Mouse (Mus musculus): ENCODE data around the gene Rnf141. TPM values are rescaled to one million over a fixed set of nuclear protein-coding genes. Genes with fewer than 3 reads are reported as not detected.

Gene Rnf141
- polyA plus RNA-seq (2016; fragmentation: Nextera tagmentation; extraction: Ambion mirVana), result 21.5 and 22.3 TPM in 2 replicates

DNA sequence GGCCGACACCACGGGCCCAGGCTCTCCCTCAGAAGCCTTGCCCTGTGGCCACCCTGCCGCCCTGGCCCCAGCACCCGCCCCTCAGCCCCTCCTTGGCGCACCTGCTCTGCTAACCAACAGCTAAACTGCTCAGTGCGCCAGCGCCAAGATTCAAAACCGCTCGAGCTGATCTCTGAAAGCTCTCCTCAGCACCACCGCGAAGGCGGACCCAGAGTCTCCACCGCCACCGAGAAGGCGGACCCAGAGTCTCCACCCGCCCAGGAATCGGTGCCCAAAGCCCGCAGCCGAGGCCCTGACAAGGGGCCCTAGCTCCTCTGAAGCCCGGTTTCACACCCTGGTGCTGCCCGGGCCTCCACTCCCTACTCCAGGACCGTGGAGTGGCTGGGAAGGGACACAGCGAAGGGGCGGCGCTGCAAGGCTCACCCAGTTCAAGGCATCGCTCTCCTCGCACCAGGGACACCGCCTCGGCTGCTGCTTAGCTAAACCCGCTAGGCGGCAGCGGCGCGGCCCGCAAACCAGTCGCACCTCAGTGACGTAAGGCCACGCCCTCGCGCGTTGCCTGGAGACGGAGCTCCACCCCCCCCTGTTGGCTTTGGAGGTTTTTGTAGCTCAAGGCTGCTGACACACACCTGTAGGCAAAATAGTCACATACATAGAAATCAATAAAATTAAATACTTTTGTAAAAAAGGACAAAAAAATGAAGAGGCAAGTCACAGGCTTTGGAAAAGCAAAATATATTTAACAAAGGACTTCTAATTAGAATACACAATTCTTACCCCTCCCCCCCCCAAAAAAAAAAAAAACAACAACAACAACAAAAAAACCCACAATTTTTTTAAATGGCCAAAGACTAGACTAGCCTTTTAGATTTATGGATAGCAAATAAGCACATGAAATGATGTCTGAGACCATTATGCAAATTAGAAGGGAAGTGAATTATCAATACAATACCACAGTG lies at the start of gene Rnf141:
Gene Rnf141, minus strand, starts transcription at position 542 of the 959 bp plus-strand sequence.
- H3K27ac ChIP-seq (replicated peaks), result peak within 1 kb of the TSS; percentile 92
- peak within 1 kb of the TSS; percentile 92 for H3K4me3 ChIP-seq
- no peaks in the 10 kb centered on the region for H3K36me3 ChIP-seq (replicated peaks)
- H3K4me1 ChIP-seq, result peaks cover 9% of the 10 kb centered on the region
- DNase-seq (ENCODE audit: low spot score), result peak; percentile 94
- H3K27me3 ChIP-seq (replicated peaks; ENCODE audit: low read depth, poor library complexity, severe bottlenecking), result no peaks in the 10 kb centered on the region
- under 1% methylated on average over 42 of the region's 42 CpGs for WGBS
- no peaks in the 10 kb centered on the region for H3K9me3 ChIP-seq

DNA sequence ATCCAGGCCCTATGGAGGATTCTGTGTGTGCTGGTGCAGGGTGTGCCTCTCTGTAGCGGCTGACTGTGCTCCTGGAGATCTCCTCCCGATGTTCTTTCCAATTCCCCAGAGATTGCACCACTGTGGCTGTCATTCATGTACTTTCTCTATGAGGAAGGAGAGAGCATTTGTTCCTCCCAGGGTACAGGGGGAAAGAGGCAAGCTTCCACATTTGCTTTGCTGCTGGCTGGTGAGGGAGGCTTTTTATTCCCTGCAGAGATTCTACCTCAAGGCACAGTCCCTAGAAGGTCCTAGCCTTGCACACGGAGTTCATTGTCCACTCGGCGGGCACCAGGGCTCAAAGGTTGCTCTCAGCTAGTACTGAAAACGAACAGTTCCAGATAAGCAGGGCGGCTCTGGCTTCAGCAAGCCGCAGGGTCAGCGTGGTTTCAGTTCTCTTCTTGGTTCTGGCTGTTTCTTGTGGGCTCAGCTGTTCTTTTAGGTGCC lies 47.3 kb upstream of the Rnf141 start:
- H3K4me3 ChIP-seq, result no peak overlapping the region
- H3K9me3 ChIP-seq, result no peaks in the 10 kb centered on the region
- no peaks in the 10 kb centered on the region for H3K4me1 ChIP-seq
- 70% methylated on average over 9 of the region's 9 CpGs for WGBS
- H3K27ac ChIP-seq (replicated peaks), result no peak overlapping the region
- no peaks in the 10 kb centered on the region for H3K27me3 ChIP-seq (replicated peaks; ENCODE audit: low read depth, poor library complexity, severe bottlenecking)
- H3K36me3 ChIP-seq (replicated peaks), result no peaks in the 10 kb centered on the region
- DNase-seq (ENCODE audit: low spot score), result no peak

DNA sequence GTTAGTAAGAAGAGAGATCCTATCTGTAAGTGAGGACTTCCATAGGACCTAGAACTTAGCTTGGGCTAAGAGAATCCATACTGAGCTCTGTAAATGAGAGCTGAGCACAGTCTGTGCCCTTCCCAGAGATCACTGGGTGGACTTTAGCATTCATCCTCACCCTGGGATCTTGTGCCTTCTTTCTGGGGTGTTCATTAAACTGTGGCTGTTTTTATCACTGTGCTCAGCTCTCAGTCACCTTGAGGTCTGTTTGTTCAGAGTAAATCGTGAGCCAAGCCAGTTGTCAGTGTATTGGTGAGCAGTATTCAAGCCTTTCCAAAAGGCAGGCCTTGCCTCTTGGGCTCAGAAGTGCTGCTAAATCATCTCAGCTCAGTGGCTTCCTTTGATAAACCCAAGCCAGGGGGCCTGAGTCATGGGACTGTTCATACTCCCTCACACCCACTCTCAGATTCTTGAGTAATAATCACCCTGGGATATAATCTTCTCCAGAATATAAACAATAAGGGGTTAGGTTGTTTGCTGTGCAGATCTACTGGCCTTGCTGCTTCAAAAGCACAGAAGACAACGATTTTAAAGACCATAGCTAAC lies 37.6 kb upstream of the Rnf141 start:
- Histone ChIP-seq H3K9me3 (no peaks in the 10 kb centered on the region), H3K36me3 (replicated peaks) (no peaks in the 10 kb centered on the region), H3K27me3 (replicated peaks; ENCODE audit: low read depth, poor library complexity, severe bottlenecking) (no peaks in the 10 kb centered on the region), H3K4me3 (no peak overlapping the region), H3K4me1 (0 out of 2 replicates have a peak, but pooled peaks cover 4% of the 10 kb centered on the region), H3K27ac (replicated peaks) (no peak overlapping the region)
- WGBS, result 85% methylated on average over 2 of the region's 2 CpGs
- no peak for DNase-seq (ENCODE audit: low spot score)

DNA sequence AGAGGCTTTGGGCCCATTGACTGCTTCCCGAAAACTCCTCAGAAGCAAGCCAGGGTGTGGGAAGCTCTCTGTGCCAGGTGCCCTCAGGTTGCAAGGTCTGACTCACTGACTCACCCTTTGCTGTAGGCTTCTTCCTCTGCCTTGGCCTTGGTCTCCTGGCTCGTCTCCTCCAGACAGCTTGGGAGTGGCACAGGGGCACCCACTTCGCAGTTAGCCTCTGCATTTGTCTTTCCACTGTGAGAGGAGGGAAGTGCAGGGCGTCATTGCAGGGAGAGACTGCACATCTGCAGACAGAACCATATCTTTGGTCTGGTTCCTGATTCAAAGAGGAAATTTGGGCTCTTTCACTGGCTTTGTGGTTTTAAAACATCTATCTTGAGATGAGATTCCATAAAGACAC lies 33.8 kb upstream of the Rnf141 start:
- DNase-seq (ENCODE audit: low spot score), result no peak
- Histone ChIP-seq H3K9me3 (no peaks in the 10 kb centered on the region), H3K4me1 (0 out of 2 replicates have a peak, but pooled peaks cover 5% of the 10 kb centered on the region), H3K27me3 (replicated peaks; ENCODE audit: low read depth, poor library complexity, severe bottlenecking) (no peaks in the 10 kb centered on the region), H3K36me3 (replicated peaks) (no peaks in the 10 kb centered on the region), H3K27ac (replicated peaks) (no peak overlapping the region), H3K4me3 (no peak overlapping the region)
- WGBS, result 79% methylated on average over 4 of the region's 4 CpGs

DNA sequence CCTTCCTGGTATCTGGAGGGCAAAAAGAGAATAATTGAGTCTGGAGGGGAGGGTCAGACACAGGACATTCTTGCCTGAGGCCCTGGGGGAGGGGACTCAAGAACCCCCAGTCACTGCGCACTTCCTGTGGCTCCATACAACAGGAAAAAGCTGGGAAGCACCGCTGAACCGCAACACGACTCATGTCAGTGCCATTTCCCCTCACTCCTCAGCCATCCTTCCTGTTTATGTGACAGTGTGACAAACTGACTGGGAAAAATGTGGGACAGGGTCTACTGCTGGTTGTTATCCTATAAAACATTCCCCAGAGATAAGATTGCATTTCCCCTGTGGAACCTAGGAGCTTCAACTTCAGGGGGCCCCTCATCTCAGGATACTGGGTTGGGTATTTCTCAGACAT lies 32.7 kb upstream of the Rnf141 start:
- no peaks in the 10 kb centered on the region for H3K36me3 ChIP-seq (replicated peaks)
- WGBS, result 76% methylated on average over 4 of the region's 4 CpGs
- H3K4me1 ChIP-seq, result 0 out of 2 replicates have a peak, but pooled peaks cover 5% of the 10 kb centered on the region
- no peaks in the 10 kb centered on the region for H3K9me3 ChIP-seq
- no peak overlapping the region for H3K4me3 ChIP-seq
- no peak overlapping the region for H3K27ac ChIP-seq (replicated peaks)
- no peaks in the 10 kb centered on the region for H3K27me3 ChIP-seq (replicated peaks; ENCODE audit: low read depth, poor library complexity, severe bottlenecking)
- DNase-seq (ENCODE audit: low spot score), result no peak

DNA sequence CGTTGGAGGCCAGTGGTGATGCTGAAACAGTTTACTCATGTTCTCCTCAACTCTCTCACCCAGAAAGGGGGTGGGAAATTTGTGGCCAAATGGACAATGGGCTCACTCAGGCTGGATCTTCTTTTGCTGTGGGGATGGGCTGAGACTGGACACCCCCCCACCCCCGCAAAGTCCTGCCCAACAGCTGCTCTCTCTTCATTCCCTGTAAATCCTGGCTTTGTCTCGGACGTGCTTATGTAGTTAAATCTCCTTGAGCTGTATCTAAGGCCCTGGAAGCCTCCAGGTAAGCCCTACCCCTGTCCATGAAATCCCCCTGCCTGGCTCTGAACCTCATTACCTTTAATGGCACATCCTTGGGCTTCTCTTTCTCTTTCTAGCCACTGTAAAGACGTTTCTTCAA lies 24.6 kb upstream of the Rnf141 start:
- 64% methylated on average over 5 of the region's 5 CpGs for WGBS
- H3K4me1 ChIP-seq, result peaks cover 8% of the 10 kb centered on the region
- H3K27me3 ChIP-seq (replicated peaks; ENCODE audit: low read depth, poor library complexity, severe bottlenecking), result no peaks in the 10 kb centered on the region
- H3K27ac ChIP-seq (replicated peaks), result no peak overlapping the region
- H3K9me3 ChIP-seq, result no peaks in the 10 kb centered on the region
- H3K36me3 ChIP-seq (replicated peaks), result no peaks in the 10 kb centered on the region
- no peak overlapping the region for H3K4me3 ChIP-seq
- no peak for DNase-seq (ENCODE audit: low spot score)

DNA sequence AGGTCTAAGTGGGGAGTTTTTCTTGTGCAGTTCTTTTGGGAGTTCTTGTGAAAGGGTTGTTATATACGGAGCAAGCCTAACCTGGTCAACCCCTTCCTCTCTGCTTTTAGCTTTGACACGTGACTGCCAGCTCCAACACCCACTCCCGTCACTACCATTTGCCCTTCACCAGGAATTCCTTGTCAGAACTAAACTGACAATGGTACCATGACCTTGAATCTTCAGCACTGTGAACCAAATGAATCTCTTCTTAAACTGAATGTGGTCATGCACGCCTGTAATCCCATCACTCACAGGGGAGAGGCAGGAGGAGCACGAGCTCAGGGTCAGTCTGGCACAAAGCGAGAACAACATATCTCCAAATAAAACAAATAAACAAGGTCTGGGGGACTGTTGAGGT lies 22.9 kb upstream of the Rnf141 start:
- DNase-seq (ENCODE audit: low spot score), result no peak
- H3K4me1 ChIP-seq, result peaks cover 8% of the 10 kb centered on the region
- H3K4me3 ChIP-seq, result no peak overlapping the region
- no peaks in the 10 kb centered on the region for H3K36me3 ChIP-seq (replicated peaks)
- no peak overlapping the region for H3K27ac ChIP-seq (replicated peaks)
- no peaks in the 10 kb centered on the region for H3K27me3 ChIP-seq (replicated peaks; ENCODE audit: low read depth, poor library complexity, severe bottlenecking)
- 85% methylated on average over 6 of the region's 6 CpGs for WGBS
- no peaks in the 10 kb centered on the region for H3K9me3 ChIP-seq

DNA sequence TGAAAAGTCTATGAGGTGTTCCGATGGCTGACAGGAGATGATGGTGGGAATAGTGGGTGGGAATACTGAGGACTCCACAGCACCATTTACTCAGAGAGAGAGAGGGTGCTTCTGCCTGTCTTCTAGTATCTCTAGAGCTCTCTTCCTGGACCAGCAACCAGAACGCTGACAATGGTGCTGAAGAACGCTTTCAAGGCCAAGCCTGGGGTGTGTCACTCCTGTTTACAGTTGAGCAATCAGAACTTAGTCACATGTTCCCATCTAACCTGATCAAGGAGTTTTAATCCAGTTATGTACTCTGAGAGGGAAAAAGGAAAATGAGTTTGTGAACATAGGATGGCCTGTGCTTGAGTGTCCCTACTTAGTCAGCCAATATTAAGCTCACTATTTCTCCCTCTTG lies 21.8 kb upstream of the Rnf141 start:
- no peaks in the 10 kb centered on the region for H3K9me3 ChIP-seq
- H3K4me3 ChIP-seq, result no peak overlapping the region
- no peaks in the 10 kb centered on the region for H3K36me3 ChIP-seq (replicated peaks)
- no peak for DNase-seq (ENCODE audit: low spot score)
- H3K4me1 ChIP-seq, result peaks cover 8% of the 10 kb centered on the region
- no peak overlapping the region for H3K27ac ChIP-seq (replicated peaks)
- WGBS, result 94% methylated on average over 3 of the region's 3 CpGs
- H3K27me3 ChIP-seq (replicated peaks; ENCODE audit: low read depth, poor library complexity, severe bottlenecking), result no peaks in the 10 kb centered on the region

DNA sequence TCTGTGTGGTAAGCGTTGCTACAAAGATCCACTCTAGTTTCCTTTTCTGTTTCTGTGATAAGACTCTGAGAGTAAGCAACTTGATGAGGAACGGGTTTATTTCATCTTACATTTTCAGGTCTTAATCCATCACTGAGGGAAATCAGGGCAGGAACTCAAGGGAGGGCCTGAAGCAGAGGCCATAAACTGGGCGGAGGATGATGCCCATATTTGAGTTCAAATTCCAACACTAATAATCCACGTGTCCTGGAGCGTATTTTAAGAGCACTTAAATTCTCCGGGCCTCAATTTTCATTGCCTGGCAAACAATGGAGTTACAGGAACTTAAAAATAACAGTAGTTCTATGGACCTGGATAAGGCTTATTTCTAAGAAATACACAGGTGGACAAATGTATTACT lies 21.3 kb upstream of the Rnf141 start:
- Histone ChIP-seq H3K27me3 (replicated peaks; ENCODE audit: low read depth, poor library complexity, severe bottlenecking) (no peaks in the 10 kb centered on the region), H3K4me3 (no peak overlapping the region), H3K9me3 (no peaks in the 10 kb centered on the region), H3K27ac (replicated peaks) (no peak overlapping the region), H3K36me3 (replicated peaks) (no peaks in the 10 kb centered on the region), H3K4me1 (peaks cover 8% of the 10 kb centered on the region)
- no peak for DNase-seq (ENCODE audit: low spot score)
- WGBS, result 89% methylated on average over 6 of the region's 6 CpGs

DNA sequence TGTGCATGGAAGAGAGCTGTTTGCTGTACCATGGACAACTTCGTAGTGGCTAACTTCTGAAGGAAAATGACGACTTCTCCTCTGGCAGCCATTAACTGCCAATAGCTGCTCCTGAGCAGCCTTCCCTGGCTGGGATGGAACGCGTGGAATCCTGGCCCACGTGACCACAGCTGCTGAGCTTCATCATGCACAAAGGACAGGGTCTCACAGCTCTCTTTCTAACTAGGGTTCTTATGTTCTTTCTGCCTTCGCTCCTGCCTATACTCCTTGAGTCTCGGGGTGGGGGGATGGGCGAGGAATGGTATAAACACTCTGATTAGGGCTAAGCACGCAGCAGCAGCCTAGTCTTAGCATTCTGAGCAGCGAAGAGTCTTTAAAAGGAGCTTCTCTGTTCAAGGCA lies 20.8 kb upstream of the Rnf141 start:
- Histone ChIP-seq H3K27ac (replicated peaks) (peak overlapping the region; percentile 35; the same call in 1 of the 2 replicates), H3K4me3 (no peak overlapping the region)

DNA sequence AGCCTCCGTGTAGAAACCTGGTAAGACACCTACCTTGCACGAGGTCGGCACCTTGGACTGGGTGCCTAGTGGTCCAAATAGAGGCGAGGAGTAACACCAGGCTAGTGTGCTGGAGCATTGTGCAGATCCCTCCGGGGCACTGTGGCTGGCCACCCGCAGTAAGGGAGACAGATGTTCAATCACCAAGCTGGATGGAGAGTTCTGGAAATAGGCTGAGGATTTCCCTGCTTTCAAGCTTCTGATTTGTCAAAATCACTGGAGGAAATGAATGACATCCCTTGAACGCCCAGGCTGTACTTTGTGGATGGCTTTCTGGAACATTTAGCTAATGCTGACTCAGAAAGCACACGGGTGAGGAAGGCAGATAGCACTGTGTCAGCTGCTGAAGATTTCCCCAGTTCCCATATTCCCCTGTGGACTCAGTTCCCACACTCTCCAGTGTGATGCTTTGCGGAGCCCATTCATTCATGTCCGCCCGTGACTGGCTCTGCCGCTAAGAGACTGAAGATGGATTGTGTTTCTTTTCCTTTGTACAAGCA lies 18.6 kb upstream of the Rnf141 start, which contains the start of gene Lyve1:
Gene Lyve1, minus strand, starts transcription at position 489 of the 539 bp plus-strand sequence.
- Histone ChIP-seq H3K27me3 (replicated peaks; ENCODE audit: low read depth, poor library complexity, severe bottlenecking) (no peaks in the 10 kb centered on the region), H3K36me3 (replicated peaks) (no peaks in the 10 kb centered on the region), H3K4me3 (no peak within 1 kb of the TSS), H3K4me1 (peaks cover 8% of the 10 kb centered on the region), H3K27ac (replicated peaks) (no peak within 1 kb of the TSS), H3K9me3 (no peaks in the 10 kb centered on the region)
- WGBS, result 82% methylated on average over 12 of the region's 12 CpGs
- no peak for DNase-seq (ENCODE audit: low spot score)

More for the DNA sequence above, 20.8 kb upstream of the Rnf141 start:
- DNase-seq (ENCODE audit: low spot score), result peak; percentile 52
- whole genome bisulfite sequencing, result 45% methylated on average over 10 of the region's 10 CpGs
- no peaks in the 10 kb centered on the region for H3K9me3 ChIP-seq
- no peaks in the 10 kb centered on the region for H3K27me3 ChIP-seq (replicated peaks; ENCODE audit: low read depth, poor library complexity, severe bottlenecking)
- no peaks in the 10 kb centered on the region for H3K36me3 ChIP-seq (replicated peaks)
- H3K4me1 ChIP-seq, result peaks cover 8% of the 10 kb centered on the region

DNA sequence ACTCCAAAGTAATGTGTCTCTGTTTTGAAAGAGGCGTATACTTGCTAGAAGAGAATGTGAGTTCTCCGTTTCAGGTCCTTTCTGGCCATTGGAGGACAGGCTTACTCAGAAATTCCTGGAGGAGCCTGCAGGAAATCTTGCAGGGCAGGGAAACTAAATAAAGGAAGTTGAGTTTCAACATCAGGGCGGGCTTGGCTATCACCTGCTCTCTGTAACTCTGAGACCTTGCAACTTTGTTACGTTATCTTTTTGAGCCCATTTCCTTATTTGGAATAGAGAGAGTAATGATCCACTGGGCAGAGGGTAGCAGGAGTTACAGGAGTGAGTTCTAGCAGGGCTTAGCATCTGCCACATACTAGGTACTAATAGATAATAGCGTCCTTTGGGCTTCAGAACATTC lies 15.9 kb upstream of the Rnf141 start:
- H3K9me3 ChIP-seq, result no peaks in the 10 kb centered on the region
- no peaks in the 10 kb centered on the region for H3K36me3 ChIP-seq (replicated peaks)
- 73% methylated on average over 5 of the region's 5 CpGs for WGBS
- no peak for DNase-seq (ENCODE audit: low spot score)
- H3K4me3 ChIP-seq, result no peak overlapping the region
- H3K4me1 ChIP-seq, result peaks cover 6% of the 10 kb centered on the region
- no peak overlapping the region for H3K27ac ChIP-seq (replicated peaks)
- H3K27me3 ChIP-seq (replicated peaks; ENCODE audit: low read depth, poor library complexity, severe bottlenecking), result no peaks in the 10 kb centered on the region

Measured in embryonic facial prominence, embryonic 10.5 days (tissue).